Mouse (Mus musculus) kidney, embryonic 15.5 days (tissue): ENCODE data around the gene Fmr1nb. TPM values are rescaled to one million over a fixed set of nuclear protein-coding genes. Genes with fewer than 3 reads are reported as not detected.
"Not testable (repeated sequence)": the region's sequence is repeated elsewhere in the genome, so short reads cannot be mapped to it uniquely, and the experiment has no call there.

Experiments
- ATAC-seq: fragments of 200-750 bp; cut with Nextera tagmentation; replicated peaks from 2 replicates; pipeline ENCODE4 v1.8.0; 2017; ENCODE audit warnings: moderate TSS enrichment; ENCODE audit not compliant: low FRiP score
- H3K27ac ChIP-seq: fragments of 300-500 bp; sonication (generic); 2 replicates; pipeline ENCODE4 v1.5.1; 2015; ENCODE audit warnings: mild to moderate bottlenecking, inconsistent platforms
- H3K27me3 ChIP-seq: fragments of 300-500 bp; sonication (generic); 2 replicates; pipeline ENCODE4 v1.6.1; 2015; ENCODE audit warnings: inconsistent platforms
- H3K36me3 ChIP-seq: fragments of 300-500 bp; sonication (generic); 2 replicates; pipeline ENCODE4 v1.6.1; 2015; ENCODE audit warnings: inconsistent platforms
- H3K4me1 ChIP-seq: fragments of 300-500 bp; sonication (generic); 2 replicates; pipeline ENCODE4 v1.6.1; 2015; ENCODE audit warnings: inconsistent platforms
- H3K4me2 ChIP-seq: fragments of 300-500 bp; sonication (generic); 2 replicates; pipeline ENCODE4 v1.6.1; 2015; ENCODE audit warnings: moderate library complexity, mild to moderate bottlenecking, inconsistent platforms
- H3K4me3 ChIP-seq: fragments of 300-500 bp; sonication (generic); replicated peaks from 2 replicates; pipeline ENCODE4 v1.5.1; 2015; ENCODE audit warnings: mild to moderate bottlenecking, inconsistent platforms
- H3K9ac ChIP-seq: fragments of 300-500 bp; sonication (generic); 2 replicates; pipeline ENCODE4 v1.6.1; 2015; ENCODE audit warnings: mild to moderate bottlenecking, inconsistent platforms
- H3K9me3 ChIP-seq: fragments of 300-500 bp; sonication (generic); replicated peaks from 2 replicates; pipeline ENCODE4 v1.6.1; 2016; ENCODE audit warnings: inconsistent platforms
- WGBS: fragments of 180-500 bp; shearing (Covaris S2); methylation state at CpG from one replicate; pipeline ENCODE4 v1.1.7; 2015; ENCODE audit warnings: mixed read lengths; 5-methylcytosine and 5-hydroxymethylcytosine counted together
- polyA plus RNA-seq: library from polyadenylated mRNA; unstranded; fragments of >200 nt; fragmentation: Nextera tagmentation; extraction: Ambion mirVana; gene quantifications from 2 replicates; pipeline ENCODE4 v1.2.1, GENCODE M21; 2015

Fmr1nb gene
- polyA plus RNA-seq, result not detected in 2 replicates

- Histone ChIP-seq H3K9me3 (no peaks in the 10 kb centered on the region), H3K4me3 (no peak within 1 kb of the TSS), H3K27me3 (no peaks in the 10 kb centered on the region), H3K4me1 (no peaks in the 10 kb centered on the region), H3K36me3 (no peaks in the 10 kb centered on the region), H3K27ac (no peak within 1 kb of the TSS), H3K9ac (no peak within 1 kb of the TSS), H3K4me2 (no peak within 1 kb of the TSS)
- WGBS, result 86% methylated on average over 15 of the region's 15 CpGs
- ATAC-seq, result no peak
Measured at GRCm38 (mm10) chrX:68761606-68762005, at the start of gene Fmr1nb. Gene Fmr1nb (plus strand): TSS chrX:68761839.

DNA sequence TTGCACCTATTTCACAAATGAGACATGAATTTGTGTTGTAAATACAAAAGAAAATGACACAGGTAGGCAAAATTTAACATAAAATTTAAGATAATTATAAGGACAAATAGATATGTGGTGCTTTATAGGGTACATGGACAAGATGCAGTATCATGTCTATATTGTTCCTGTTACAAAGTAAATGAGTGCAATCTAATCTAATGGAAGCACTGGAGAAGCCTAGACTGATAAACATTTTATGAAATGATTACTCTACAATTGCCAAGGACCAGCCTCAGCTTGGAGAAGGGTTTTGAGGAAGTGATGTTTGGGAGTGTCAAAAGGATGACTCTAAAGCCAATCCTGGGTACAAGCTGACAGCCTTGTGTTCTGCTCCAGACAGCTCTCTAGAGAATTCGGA, 24.7 kb upstream of the Fmr1nb start:
- H3K9me3 ChIP-seq, result no peaks in the 10 kb centered on the region
- H3K9ac ChIP-seq, result no peak overlapping the region
- H3K27me3 ChIP-seq, result no peaks in the 10 kb centered on the region
- H3K4me1 ChIP-seq, result no peaks in the 10 kb centered on the region
- no peak overlapping the region for H3K27ac ChIP-seq
- no peak for ATAC-seq
- no peak overlapping the region for H3K4me3 ChIP-seq
- H3K36me3 ChIP-seq, result no peaks in the 10 kb centered on the region
- H3K4me2 ChIP-seq, result no peak overlapping the region
- 56% methylated on average over 1 of the region's 1 CpGs for WGBS

DNA sequence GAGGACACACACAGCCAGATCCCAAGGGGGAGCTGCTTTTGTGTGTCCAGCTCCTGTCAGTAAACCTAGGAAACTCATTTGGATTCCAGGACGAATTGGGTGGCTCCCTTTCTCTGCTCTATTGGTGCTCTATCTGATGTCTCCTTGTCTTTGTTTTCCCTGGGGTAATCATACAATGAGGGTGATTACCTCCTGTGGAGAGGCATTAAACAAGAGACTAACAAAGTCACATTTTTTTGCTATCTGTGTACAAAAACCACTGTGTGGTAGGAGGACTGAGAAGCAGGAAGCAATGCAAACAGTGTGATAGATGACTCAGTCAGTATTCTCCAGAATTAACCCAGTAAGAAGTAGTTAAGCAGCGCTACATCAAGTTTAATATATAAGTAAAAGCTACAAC, 21.6 kb upstream of the Fmr1nb start:
- H3K36me3 ChIP-seq, result no peaks in the 10 kb centered on the region
- H3K4me1 ChIP-seq, result no peaks in the 10 kb centered on the region
- ATAC-seq, result no peak
- H3K4me2 ChIP-seq, result no peak overlapping the region
- no peak overlapping the region for H3K9ac ChIP-seq
- no peaks in the 10 kb centered on the region for H3K27me3 ChIP-seq
- no peak overlapping the region for H3K27ac ChIP-seq
- H3K4me3 ChIP-seq, result no peak overlapping the region
- WGBS, result 48% methylated on average over 2 of the region's 2 CpGs
- no peaks in the 10 kb centered on the region for H3K9me3 ChIP-seq

- not testable (repeated sequence) for H3K9ac ChIP-seq, H3K27ac ChIP-seq, H3K27me3 ChIP-seq, ATAC-seq, H3K9me3 ChIP-seq, H3K36me3 ChIP-seq, H3K4me1 ChIP-seq
- 26% methylated on average over 2 of the region's 2 CpGs for WGBS
- peak overlapping the region; percentile 34; the same call in 1 of the 2 replicates for H3K4me3 ChIP-seq
- H3K4me2 ChIP-seq, result peak overlapping the region; percentile 53
Measured at GRCm38 (mm10) chrX:68820449-68820848, 58.8 kb downstream of the Fmr1nb start.

DNA sequence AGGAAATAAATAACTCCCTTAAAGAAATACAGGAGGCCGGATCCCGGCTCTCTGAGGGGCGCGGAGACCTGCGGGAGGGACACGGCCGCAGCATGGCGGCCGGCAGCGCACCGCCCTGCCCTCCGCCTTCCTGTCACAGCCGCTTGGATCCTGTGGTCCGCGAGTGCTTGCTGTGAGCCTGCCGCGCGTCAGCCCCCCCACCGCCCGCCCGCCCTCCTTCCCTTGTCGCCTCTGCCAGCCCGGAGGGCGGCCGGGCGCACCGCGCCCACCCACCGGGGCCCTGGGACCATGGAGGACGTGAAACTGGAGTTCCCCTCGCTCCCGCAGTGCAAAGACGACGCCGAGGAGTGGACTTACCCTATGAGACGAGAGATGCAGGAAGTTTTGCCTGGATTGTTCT, 59.4 kb downstream of the Fmr1nb start, which contains the start of gene Gm14698:
Gene Gm14698, plus strand, starts transcription at position 35 of the 400 bp plus-strand sequence.
- H3K36me3 ChIP-seq, H3K27ac ChIP-seq, H3K27me3 ChIP-seq, H3K4me1 ChIP-seq, H3K9me3 ChIP-seq, H3K9ac ChIP-seq: not testable (repeated sequence)
- WGBS, result 23% methylated on average over 21 of the region's 36 CpGs
- peak within 1 kb of the TSS; percentile 34 for H3K4me3 ChIP-seq
- peak within 1 kb of the TSS; percentile 53 for H3K4me2 ChIP-seq
- peak; percentile 95 for ATAC-seq

DNA sequence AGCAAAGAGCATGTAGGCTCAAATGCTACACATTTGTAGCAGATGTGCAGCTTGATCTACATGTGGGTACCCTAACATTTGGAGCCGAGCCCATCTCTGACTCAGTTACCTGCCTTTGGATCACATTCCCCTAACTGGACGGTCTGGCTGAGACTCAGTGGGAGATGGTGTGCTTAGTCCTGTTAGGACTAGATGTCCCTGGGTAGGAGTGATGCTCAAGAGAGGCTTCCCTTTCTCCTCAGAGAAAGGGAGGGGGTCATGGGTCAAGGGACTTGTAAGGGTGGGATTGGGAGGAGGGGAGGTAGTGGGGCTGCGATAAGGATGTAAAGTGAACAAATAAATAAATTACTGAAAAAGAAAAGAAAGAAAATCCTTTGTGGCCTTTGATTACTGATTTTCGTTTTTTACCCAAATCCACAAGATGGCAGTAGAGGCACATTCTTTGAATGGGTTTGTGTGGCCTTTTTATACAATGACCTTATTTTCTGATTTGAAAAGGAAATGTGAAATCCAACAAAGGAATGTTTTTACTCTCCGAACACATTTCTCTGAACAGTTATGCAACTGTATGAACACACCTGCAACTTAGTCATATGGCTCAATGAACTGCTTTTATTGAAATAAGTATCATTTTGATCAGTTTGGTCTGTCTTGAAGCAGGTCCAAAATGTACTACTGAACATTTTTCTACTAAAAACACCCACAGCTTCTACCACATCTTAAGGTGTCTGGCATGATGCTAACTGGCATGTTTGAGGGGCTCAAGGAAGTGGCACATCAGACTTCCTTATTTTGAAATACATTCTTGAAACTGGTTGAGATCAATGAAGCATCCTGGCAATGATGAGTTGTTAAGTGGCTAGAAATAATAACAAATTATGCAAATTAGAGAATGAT, 78.2 kb downstream of the Fmr1nb start:
- Histone ChIP-seq H3K4me3 (no peak overlapping the region), H3K9me3 (no peaks in the 10 kb centered on the region), H3K9ac (no peak overlapping the region), H3K4me2 (no peak overlapping the region), H3K36me3 (no peaks in the 10 kb centered on the region), H3K4me1 (no peaks in the 10 kb centered on the region), H3K27ac (no peak overlapping the region), H3K27me3 (no peaks in the 10 kb centered on the region)
- 36% methylated on average over 5 of the region's 5 CpGs for WGBS
- no peak for ATAC-seq

Other genes with a start within 250 kb of the Fmr1nb start
- gene Fmr1, start 83.3 kb upstream of the Fmr1nb start, polyA plus RNA-seq, result 57.0 and 60.6 TPM in 2 replicates
- 2.5 and 3.9 TPM in 2 replicates for gene Gm14698, start 59.3 kb downstream of the Fmr1nb start, polyA plus RNA-seq
- gene Gm6812, start 131.2 kb downstream of the Fmr1nb start, polyA plus RNA-seq, result not detected in 2 replicates